Mouse (Mus musculus) embryonic facial prominence, embryonic 11.5 days (tissue): ENCODE data around the gene Tomm6. TPM values are rescaled to one million over a fixed set of nuclear protein-coding genes. Genes with fewer than 3 reads are reported as not detected.

Experiments used
- ATAC-seq: fragments of 200-750 bp; cut with Nextera tagmentation; replicated peaks from 2 replicates; pipeline ENCODE4 v1.8.0; 2017; ENCODE audit warnings: low read depth; ENCODE audit not compliant: insufficient number of reproducible peaks, low FRiP score, low TSS enrichment
- DNase-seq: peaks from one replicate; pipeline ENCODE4 v3.0.0-alpha.2; 2015; ENCODE audit warnings: low spot score
- H3K27ac ChIP-seq: fragments of 300-500 bp; sonication (generic); replicated peaks from 2 replicates; pipeline ENCODE4 v1.5.1; 2014; ENCODE audit warnings: mild to moderate bottlenecking, low read depth, low read length, control low read depth
- H3K27me3 ChIP-seq: fragments of 300-500 bp; sonication (generic); 2 replicates; pipeline ENCODE4 v1.6.1; 2014; ENCODE audit warnings: mild to moderate bottlenecking, low read length, moderate library complexity, mixed read lengths; ENCODE audit not compliant: control insufficient read depth, insufficient read depth
- H3K36me3 ChIP-seq: fragments of 300-500 bp; sonication (generic); replicated peaks from 2 replicates; pipeline ENCODE4 v1.6.1; 2014; ENCODE audit warnings: low read depth, mild to moderate bottlenecking, low read length, moderate library complexity, mixed read lengths; ENCODE audit not compliant: control insufficient read depth, insufficient read depth
- H3K4me1 ChIP-seq: fragments of 300-500 bp; sonication (generic); 2 replicates; pipeline ENCODE4 v1.6.1; 2014; ENCODE audit warnings: low read length, mixed read lengths; ENCODE audit not compliant: control insufficient read depth, insufficient read depth
- H3K4me2 ChIP-seq: fragments of 300-500 bp; sonication (generic); 2 replicates; pipeline ENCODE4 v1.6.1; 2014; ENCODE audit warnings: low read depth, mild to moderate bottlenecking, control low read depth, low read length, moderate library complexity
- H3K4me3 ChIP-seq: fragments of 300-500 bp; sonication (generic); 2 replicates; pipeline ENCODE4 v1.5.1; 2014; ENCODE audit warnings: low read depth, low read length, control low read depth
- H3K9ac ChIP-seq: fragments of 300-500 bp; sonication (generic); replicated peaks from 2 replicates; pipeline ENCODE4 v1.6.1; 2014; ENCODE audit warnings: mild to moderate bottlenecking, control low read depth, low read length
- H3K9me3 ChIP-seq: fragments of 300-500 bp; sonication (generic); replicated peaks from 2 replicates; pipeline ENCODE4 v1.6.1; 2016; ENCODE audit warnings: mild to moderate bottlenecking, low read length, inconsistent platforms, mixed read lengths; ENCODE audit not compliant: control insufficient read depth
- WGBS: fragments of 180-500 bp; shearing (Covaris S2); extraction: QIAGEN DNeasy Blood & Tissue Kit; methylation state at CpG from one replicate; pipeline ENCODE4 v1.1.7; 2014; 5-methylcytosine and 5-hydroxymethylcytosine counted together
- polyA plus RNA-seq: library from polyadenylated mRNA; unstranded; fragments of >200 nt; fragmentation: Nextera tagmentation; extraction: Ambion mirVana; gene quantifications from 2 replicates; pipeline ENCODE4 v1.2.1, GENCODE M21; 2014

Gene Tomm6
- polyA plus RNA-seq, 1 experiment from 2014 or later: 394 TPM

DNA sequence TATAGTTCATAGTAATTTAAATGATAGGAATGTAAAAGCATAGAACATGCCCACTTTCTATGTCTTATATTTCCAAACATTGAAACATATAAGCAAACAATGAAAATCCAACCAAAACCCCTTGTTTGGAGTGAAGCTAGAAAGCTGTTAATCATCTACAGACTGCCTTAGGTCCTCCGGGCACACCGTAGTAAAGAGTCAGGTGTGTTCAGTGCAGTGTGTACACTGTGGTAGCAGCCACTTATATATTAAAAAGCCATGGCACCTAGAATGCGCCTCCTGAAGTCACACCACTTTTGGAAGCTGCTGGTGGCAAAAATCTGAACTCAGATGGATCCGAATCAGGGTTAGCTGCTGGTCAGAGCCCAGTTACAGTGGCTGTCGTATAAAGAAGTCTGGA lies 9.9 kb downstream of the Tomm6 start:
- WGBS: 89% methylated on average over 5 of the region's 5 CpGs
- H3K4me2 ChIP-seq: no peak overlapping the region
- ATAC-seq: no peak
- no peak overlapping the region for H3K27ac ChIP-seq
- no peaks in the 10 kb centered on the region for H3K9me3 ChIP-seq
- no peak for DNase-seq
- no peaks in the 10 kb centered on the region; the same call in 1 of the 2 replicates for H3K36me3 ChIP-seq
- H3K27me3 ChIP-seq: no peaks in the 10 kb centered on the region
- H3K4me1 ChIP-seq: peaks cover under 1% of the 10 kb centered on the region; the same call in 1 of the 2 replicates
- no peak overlapping the region for H3K9ac ChIP-seq
- H3K4me3 ChIP-seq: no peak overlapping the region

DNA sequence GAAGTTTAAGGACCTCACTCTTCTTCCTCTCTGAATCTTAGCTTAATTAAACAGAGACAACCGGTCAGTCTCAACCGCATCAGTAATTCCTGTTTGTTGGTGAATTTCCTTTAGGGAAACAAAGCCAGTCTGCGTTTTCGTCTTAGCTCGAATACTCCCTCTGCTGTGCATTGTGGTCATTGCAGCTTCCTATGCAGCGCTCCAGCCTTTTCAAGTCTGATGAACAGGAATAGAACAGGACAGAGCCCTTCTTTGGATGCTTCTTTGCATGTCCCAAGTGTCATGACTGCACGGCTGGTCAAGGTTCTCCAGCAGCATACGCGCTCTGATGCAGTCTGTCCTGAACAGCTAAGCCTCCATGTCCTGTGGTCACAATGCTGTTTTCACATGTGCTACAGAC lies 11.6 kb downstream of the Tomm6 start:
- Histone ChIP-seq H3K4me2 (no peak overlapping the region), H3K4me1 (peaks cover 10% of the 10 kb centered on the region), H3K9me3 (no peaks in the 10 kb centered on the region), H3K27ac (no peak overlapping the region), H3K4me3 (no peak overlapping the region), H3K9ac (no peak overlapping the region), H3K27me3 (no peaks in the 10 kb centered on the region), H3K36me3 (no peaks in the 10 kb centered on the region; the same call in 1 of the 2 replicates)
- 22% methylated on average over 9 of the region's 9 CpGs for WGBS
- ATAC-seq (no peak), DNase-seq (peak; percentile 84)

DNA sequence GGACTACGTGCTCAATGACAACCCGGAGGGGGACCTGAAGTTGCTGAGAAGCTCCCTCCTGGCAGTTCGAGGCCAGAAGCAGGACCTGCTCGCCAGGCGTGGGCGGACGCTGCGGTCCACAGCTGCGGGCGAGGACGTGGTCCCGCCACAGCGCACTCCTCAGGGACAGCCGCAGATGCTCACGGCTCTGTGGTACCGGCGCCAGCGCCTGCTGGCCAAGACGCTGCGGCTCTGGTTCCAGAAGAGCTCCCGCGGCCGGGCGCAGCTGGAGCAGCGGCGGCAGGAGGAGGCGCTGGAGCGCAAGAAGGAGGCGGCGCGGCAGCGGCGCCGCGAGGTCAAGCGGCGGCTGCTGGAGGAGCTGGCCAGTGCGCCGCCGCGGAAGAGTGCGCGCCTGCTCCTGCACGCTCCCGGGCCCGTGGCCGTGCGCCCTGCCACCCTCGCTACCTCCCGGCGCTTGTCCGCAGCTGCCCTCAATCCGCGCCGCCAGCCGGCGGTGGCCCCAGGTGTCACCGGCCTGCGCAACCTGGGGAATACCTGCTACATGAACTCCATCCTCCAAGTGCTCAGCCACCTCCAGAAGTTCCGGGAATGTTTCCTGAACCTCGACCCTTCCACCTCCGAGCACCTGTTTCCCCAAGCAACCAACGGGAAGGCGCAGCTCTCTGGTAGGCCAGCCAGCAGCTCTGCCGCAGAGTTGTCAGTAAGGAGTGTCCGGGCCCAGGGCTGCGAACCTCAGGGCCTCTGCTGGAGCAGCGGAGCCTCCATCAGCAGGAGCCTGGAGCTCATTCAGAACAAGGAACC lies 15.7 kb downstream of the Tomm6 start:
- DNase-seq: peak; percentile 79
- no peaks in the 10 kb centered on the region for H3K9me3 ChIP-seq
- no peak overlapping the region for H3K27ac ChIP-seq
- H3K4me2 ChIP-seq: peak overlapping the region; percentile 88
- WGBS: 3% methylated on average over 60 of the region's 68 CpGs
- H3K27me3 ChIP-seq: no peaks in the 10 kb centered on the region
- peak overlapping the region; percentile 35 for H3K4me3 ChIP-seq
- H3K4me1 ChIP-seq: peaks cover 10% of the 10 kb centered on the region
- peak; percentile 79; the same call in 1 of the 2 replicates for ATAC-seq
- H3K36me3 ChIP-seq: no peaks in the 10 kb centered on the region; the same call in 1 of the 2 replicates
- peak overlapping the region; percentile 61 for H3K9ac ChIP-seq

DNA sequence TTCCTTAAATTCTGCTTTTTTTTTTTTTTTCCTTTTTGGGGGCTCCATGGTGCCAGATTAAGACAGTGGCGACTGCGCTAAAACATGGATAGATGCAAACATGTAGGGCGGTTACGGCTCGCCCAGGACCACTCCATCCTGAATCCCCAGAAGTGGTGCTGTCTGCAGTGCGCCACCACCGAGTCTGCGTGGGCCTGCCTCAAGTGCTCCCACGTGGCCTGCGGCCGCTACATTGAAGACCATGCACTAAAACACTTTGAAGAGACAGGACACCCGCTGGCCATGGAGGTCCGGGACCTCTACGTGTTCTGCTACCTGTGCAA lies 16.2 kb downstream of the Tomm6 start:
- 6% methylated on average over 14 of the region's 14 CpGs for WGBS
- peak; percentile 13 for DNase-seq
- Histone ChIP-seq H3K9me3 (no peaks in the 10 kb centered on the region), H3K4me2 (peak overlapping the region; percentile 88), H3K36me3 (no peaks in the 10 kb centered on the region; the same call in 1 of the 2 replicates), H3K4me1 (peaks cover 10% of the 10 kb centered on the region), H3K27me3 (no peaks in the 10 kb centered on the region), H3K27ac (no peak overlapping the region), H3K4me3 (peak overlapping the region; percentile 35), H3K9ac (peak overlapping the region; percentile 61; the same call in 1 of the 2 replicates)
- peak; percentile 42; the same call in 1 of the 2 replicates for ATAC-seq

DNA sequence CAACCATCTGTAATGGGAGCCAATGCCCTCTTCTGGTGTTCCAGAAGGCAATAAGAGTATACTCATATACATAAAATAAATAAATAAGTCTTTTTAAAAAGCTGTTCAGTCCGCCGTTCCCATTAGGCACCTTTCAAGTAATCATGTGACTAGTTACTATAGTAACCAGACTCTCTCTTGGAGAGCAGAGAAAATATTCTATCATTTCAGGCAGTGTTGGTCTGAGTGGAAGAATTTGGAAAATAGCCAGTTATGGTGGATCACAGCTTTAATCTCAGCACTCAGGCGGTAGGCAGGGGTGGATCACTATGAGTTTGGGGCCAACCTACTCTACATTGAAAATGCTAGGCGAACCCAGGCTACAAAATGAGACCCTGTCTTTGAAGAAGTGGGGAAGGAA lies 19.0 kb downstream of the Tomm6 start:
- 81% methylated on average over 4 of the region's 4 CpGs for WGBS
- no peak overlapping the region for H3K4me3 ChIP-seq
- no peak overlapping the region for H3K9ac ChIP-seq
- H3K36me3 ChIP-seq: no peaks in the 10 kb centered on the region; the same call in 1 of the 2 replicates
- H3K9me3 ChIP-seq: no peaks in the 10 kb centered on the region
- no peak overlapping the region for H3K4me2 ChIP-seq
- no peak overlapping the region for H3K27ac ChIP-seq
- DNase-seq (no peak), ATAC-seq (no peak)
- H3K27me3 ChIP-seq: no peaks in the 10 kb centered on the region
- peaks cover 10% of the 10 kb centered on the region for H3K4me1 ChIP-seq

DNA sequence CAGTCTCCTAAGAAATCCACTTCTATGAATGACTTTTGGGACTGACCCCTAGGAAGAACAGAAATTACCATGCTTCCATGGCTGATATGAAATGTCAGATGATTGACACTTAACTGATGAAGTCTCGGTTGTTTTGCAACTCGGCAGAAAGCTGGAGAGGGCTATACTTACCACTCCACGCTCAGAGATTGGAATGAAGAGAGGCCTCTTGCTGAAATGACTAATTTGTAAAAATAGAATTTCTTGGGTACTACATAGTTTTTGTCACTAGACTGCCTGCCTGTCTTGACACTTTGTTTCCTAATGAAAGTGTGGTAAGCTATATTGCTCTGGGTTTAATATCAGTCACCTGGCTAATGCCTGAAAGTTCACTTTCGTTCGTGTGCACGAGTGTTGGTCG lies 23.7 kb downstream of the Tomm6 start:
- DNase-seq (no peak), ATAC-seq (no peak)
- no peaks in the 10 kb centered on the region for H3K4me1 ChIP-seq
- no peak overlapping the region for H3K4me3 ChIP-seq
- no peaks in the 10 kb centered on the region for H3K27me3 ChIP-seq
- H3K4me2 ChIP-seq: no peak overlapping the region
- H3K36me3 ChIP-seq: no peaks in the 10 kb centered on the region
- WGBS: 90% methylated on average over 7 of the region's 7 CpGs
- no peak overlapping the region for H3K9ac ChIP-seq
- no peak overlapping the region for H3K27ac ChIP-seq
- no peaks in the 10 kb centered on the region for H3K9me3 ChIP-seq

DNA sequence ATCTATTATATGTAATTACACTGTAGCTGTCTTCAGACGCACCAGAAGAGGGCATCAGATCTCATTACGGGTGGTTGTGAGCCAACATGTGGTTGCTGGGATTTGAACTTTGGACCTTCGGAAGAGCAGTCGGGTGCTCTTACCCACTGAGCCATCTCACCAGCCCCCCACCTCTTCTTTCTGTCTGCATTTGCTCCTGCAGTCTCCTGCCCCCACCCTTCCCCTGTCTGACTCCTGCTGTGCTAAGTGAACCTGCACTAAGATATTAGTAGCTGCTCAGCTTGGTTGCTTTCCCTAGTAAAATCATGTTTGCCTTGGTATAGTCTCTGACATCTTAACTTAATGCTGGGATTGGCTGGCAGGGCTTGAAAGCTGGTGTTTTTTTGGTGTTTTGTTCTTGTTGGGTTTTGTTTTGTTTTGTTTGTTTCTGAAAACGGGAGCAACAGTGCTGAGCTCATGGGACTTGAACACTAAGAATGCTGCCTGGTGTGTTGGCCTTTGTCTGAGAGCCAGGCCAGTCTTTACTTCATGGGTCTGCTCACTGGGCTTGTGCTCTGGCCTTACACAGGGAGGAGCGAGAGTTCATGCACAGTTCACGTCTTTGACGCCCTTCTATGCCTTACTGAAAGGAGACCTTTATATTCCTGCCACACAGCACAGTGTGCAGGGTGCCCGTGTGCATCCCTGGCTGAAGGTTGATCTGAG lies 25.0 kb downstream of the Tomm6 start:
- ATAC-seq (peak; percentile 67), DNase-seq (peak; percentile 23)
- no peak overlapping the region for H3K27ac ChIP-seq
- no peaks in the 10 kb centered on the region for H3K9me3 ChIP-seq
- WGBS: 55% methylated on average over 9 of the region's 9 CpGs
- no peak overlapping the region for H3K4me2 ChIP-seq
- no peak overlapping the region for H3K9ac ChIP-seq
- no peaks in the 10 kb centered on the region for H3K36me3 ChIP-seq
- H3K4me1 ChIP-seq: no peaks in the 10 kb centered on the region
- H3K4me3 ChIP-seq: no peak overlapping the region
- no peaks in the 10 kb centered on the region for H3K27me3 ChIP-seq

DNA sequence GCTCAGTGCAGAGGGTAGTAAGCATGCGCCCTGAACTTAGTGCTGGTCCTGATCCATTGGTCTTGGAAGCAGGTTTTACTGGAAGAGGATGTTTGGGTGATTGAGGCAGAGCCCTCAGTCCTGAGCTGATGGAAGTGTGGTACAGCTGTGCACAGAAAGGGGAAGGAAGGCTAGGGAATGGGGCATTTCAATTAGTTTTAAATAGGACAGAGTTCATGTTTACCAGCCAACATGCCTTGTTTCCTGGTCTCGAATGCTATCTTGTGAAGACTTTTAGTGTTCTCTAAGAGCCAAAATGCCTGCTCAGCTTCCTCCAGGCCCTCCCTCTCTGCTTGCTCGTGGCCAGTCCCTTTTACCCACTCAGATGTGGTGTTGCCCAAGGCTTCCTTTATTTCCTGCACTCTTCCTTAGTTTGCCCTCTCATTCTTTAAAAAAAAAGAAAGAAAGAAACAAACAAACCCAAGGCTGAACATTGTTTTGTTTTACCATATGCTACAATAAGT lies 29.4 kb downstream of the Tomm6 start:
- H3K4me3 ChIP-seq: no peak overlapping the region
- DNase-seq (no peak), ATAC-seq (no peak)
- no peak overlapping the region for H3K9ac ChIP-seq
- no peak overlapping the region for H3K27ac ChIP-seq
- no peaks in the 10 kb centered on the region for H3K9me3 ChIP-seq
- WGBS: 83% methylated on average over 3 of the region's 3 CpGs
- H3K4me2 ChIP-seq: no peak overlapping the region
- H3K36me3 ChIP-seq: no peaks in the 10 kb centered on the region
- H3K4me1 ChIP-seq: no peaks in the 10 kb centered on the region
- H3K27me3 ChIP-seq: no peaks in the 10 kb centered on the region
